Mouse (Mus musculus): ENCODE measurements around the gene Gm44973. TPM values are rescaled to one million over a fixed set of nuclear protein-coding genes. Genes with fewer than 3 reads are reported as not detected.

Gm44973 gene
- polyA plus RNA-seq, 1 experiment from 2014 or later: not detected

DNA sequence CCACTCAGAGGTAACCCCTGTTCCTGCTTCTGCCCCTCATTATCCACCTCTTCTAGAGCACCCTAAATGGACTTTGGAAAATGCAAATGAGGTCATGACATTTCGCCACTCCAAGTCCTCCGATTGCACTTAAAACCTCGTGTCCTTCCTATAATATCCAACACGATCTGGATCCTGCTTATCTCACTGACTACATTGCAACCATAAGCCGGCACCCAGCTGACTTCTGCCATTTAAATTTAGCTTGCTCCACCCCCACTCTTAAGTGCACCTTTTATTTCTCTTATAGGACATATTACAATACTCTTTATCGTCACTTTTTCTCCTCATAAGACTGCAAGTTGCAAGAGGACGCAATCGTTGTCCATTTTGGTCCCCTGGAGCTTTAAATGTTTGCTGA is 22.2 kb downstream of the Gm44973 start:
- WGBS: 88% methylated on average over 8 of the region's 8 CpGs
- Histone ChIP-seq H3K4me1 (replicated peaks) (peaks cover 22% of the 10 kb centered on the region), H3K4me3 (peak overlapping the region; percentile 63), H3K27me3 (no peaks in the 10 kb centered on the region), H3K27ac (replicated peaks) (peak overlapping the region; percentile 97), H3K9ac (peak overlapping the region; percentile 83), H3K9me3 (0 out of 2 replicates have a peak, but pooled peaks cover 3% of the 10 kb centered on the region), H3K36me3 (peaks cover 46% of the 10 kb centered on the region), H3K4me2 (peak overlapping the region; percentile 59)
- ATAC-seq (ENCODE audit: low read depth): no peak

DNA sequence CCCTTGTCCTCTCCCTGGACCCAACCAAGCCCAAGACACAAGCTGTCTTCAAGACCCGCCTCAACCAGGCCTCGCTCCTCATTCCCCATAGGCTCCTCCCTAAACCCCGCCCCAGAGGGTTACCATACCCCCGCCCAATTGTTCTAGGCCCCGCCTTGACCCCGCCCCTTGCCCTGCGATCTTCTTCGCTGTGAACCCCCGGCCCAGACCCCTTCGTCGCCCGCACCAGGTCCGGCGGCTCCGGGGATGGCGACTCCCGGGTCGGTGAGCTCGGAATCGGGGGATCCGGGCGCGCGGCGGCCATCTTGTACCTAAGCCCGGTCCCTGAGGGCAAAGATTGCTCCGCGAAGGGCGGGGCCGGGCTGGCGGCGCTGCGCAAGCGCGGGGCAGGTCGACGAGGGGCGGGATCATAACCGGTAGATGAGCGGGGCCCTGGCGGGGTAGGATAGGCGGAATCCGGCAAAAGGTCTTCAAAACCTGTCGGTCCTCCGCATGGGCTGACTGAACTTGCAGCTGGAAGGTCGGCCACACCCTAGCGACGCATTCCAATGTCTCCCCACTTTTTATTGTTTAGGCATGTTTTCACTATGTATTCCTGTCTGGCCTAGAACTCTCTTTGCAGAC is 22.9 kb downstream of the Gm44973 start, which contains the start of gene Zfp784:
Gene Zfp784 (minus strand): TSS at position 338 of the 624 bp plus-strand sequence.
- Histone ChIP-seq H3K4me1 (replicated peaks) (peaks cover 22% of the 10 kb centered on the region), H3K4me3 (peak within 1 kb of the TSS; percentile 63), H3K27ac (replicated peaks) (peak within 1 kb of the TSS; percentile 97), H3K4me2 (peak within 1 kb of the TSS; percentile 59), H3K27me3 (no peaks in the 10 kb centered on the region), H3K36me3 (peaks cover 39% of the 10 kb centered on the region), H3K9me3 (0 out of 2 replicates have a peak, but pooled peaks cover 3% of the 10 kb centered on the region), H3K9ac (peak within 1 kb of the TSS; percentile 83)
- WGBS: under 1% methylated on average over 48 of the region's 48 CpGs
- ATAC-seq (ENCODE audit: low read depth): peak; percentile 96

DNA sequence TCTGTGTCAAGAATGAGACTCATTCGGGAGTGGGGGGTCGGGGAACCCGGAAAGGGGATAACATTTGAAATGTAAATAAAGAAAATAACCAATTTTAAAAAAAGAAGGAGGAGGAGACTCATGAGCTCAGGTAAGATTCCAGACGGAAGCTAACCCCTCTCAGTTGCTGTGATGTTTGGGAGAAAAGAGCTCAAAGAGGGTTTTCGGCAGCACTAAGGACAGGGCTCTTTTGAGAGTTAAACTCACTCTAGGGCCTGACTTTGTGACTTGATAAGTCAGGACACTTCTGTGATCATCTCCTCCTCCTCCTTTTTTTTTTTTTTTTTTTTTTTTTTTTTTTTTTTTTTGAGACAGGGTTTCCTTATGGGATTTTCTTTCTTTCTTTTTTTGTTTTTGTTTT is 23.6 kb downstream of the Gm44973 start:
- Histone ChIP-seq H3K9me3 (0 out of 2 replicates have a peak, but pooled peaks cover 3% of the 10 kb centered on the region), H3K36me3 (peaks cover 32% of the 10 kb centered on the region), H3K4me2 (peak overlapping the region; percentile 59), H3K27me3 (no peaks in the 10 kb centered on the region), H3K4me1 (replicated peaks) (peaks cover 22% of the 10 kb centered on the region), H3K27ac (replicated peaks) (peak overlapping the region; percentile 97; the same call in 1 of the 2 replicates), H3K9ac (peak overlapping the region; percentile 83), H3K4me3 (peak overlapping the region; percentile 63)
- ATAC-seq (ENCODE audit: low read depth): no peak
- WGBS: 39% methylated on average over 5 of the region's 5 CpGs

DNA sequence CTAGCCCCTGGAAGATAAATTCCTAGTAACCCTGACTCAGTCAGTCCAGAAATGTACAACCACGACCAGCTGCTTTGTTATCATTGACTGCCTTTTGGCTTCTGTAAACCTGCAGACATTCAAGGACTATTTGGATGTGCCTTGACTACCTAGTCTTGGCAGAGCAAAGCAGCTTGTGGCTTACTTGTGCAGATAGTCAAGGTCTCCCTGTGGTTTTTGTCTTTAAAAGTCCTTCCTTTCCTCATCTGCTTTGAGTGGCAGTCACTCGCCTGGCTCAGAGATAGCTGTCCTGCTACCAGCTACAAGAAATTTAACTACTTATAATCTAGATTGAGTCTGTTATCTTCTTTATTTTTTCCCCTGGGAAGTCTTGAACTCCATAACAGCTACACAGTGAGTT is 29.7 kb downstream of the Gm44973 start:
- Histone ChIP-seq H3K27ac (replicated peaks) (no peak overlapping the region), H3K36me3 (peaks cover 10% of the 10 kb centered on the region; the same call in 1 of the 2 replicates), H3K9ac (no peak overlapping the region), H3K4me2 (no peak overlapping the region), H3K4me1 (replicated peaks) (peaks cover under 1% of the 10 kb centered on the region; the same call in 1 of the 2 replicates), H3K27me3 (no peaks in the 10 kb centered on the region), H3K4me3 (no peak overlapping the region), H3K9me3 (no peaks in the 10 kb centered on the region)
- no peak for ATAC-seq (ENCODE audit: low read depth)
- 85% methylated on average over 2 of the region's 2 CpGs for WGBS

DNA sequence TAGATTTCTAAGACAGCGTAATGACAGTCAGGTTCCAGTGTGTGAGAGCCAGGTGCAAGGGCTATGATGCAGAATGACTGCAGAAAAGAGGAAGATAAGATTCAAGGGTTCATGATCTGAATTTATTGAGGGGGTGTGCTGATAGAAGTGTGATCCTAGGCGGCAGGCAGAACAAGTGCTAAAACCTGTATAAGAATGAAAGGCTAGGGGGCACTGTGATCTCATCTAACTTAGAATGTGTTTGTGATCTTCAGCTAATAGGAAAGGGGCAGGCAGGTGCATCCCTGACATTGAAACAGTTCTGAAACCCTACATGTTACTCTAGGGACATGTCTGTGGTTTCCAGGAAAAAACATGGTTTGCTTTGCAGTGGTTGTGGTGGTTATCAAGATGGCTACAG is 30.8 kb downstream of the Gm44973 start:
- Histone ChIP-seq H3K27ac (replicated peaks) (no peak overlapping the region), H3K4me1 (replicated peaks) (peaks cover 8% of the 10 kb centered on the region), H3K9me3 (no peaks in the 10 kb centered on the region), H3K4me2 (no peak overlapping the region), H3K4me3 (no peak overlapping the region), H3K36me3 (peaks cover 9% of the 10 kb centered on the region; the same call in 1 of the 2 replicates), H3K9ac (0 out of 2 replicates have a peak overlapping the region, but pooled peaks have one; percentile 8), H3K27me3 (no peaks in the 10 kb centered on the region)
- ATAC-seq (ENCODE audit: low read depth): no peak
- WGBS: 75% methylated on average over 2 of the region's 2 CpGs

DNA sequence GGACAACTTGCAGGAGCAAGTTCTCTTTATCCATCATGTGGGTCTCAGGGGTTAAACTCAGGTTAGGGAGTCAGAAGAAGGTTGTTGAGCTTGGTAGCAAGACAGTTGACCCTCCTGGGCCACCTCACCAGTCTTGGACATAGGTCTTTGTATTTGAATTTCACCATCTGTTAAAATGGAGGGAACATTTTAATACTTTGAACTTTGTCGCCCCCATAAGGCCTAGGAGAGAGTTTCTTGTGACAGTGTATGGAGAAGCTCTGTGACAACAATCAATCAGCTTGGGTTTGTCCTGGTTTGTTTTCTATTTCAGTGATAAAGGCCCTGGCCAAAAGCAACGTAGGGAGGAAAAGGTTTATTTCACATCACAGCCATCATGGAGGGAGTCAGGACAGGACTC is 32.0 kb downstream of the Gm44973 start:
- Histone ChIP-seq H3K27ac (replicated peaks) (no peak overlapping the region), H3K27me3 (no peaks in the 10 kb centered on the region), H3K9me3 (no peaks in the 10 kb centered on the region), H3K9ac (no peak overlapping the region), H3K4me1 (replicated peaks) (peaks cover 14% of the 10 kb centered on the region), H3K4me3 (no peak overlapping the region), H3K4me2 (no peak overlapping the region), H3K36me3 (peaks cover 4% of the 10 kb centered on the region; the same call in 1 of the 2 replicates)
- no peak for ATAC-seq (ENCODE audit: low read depth)
- 44% methylated on average over 2 of the region's 2 CpGs for WGBS

DNA sequence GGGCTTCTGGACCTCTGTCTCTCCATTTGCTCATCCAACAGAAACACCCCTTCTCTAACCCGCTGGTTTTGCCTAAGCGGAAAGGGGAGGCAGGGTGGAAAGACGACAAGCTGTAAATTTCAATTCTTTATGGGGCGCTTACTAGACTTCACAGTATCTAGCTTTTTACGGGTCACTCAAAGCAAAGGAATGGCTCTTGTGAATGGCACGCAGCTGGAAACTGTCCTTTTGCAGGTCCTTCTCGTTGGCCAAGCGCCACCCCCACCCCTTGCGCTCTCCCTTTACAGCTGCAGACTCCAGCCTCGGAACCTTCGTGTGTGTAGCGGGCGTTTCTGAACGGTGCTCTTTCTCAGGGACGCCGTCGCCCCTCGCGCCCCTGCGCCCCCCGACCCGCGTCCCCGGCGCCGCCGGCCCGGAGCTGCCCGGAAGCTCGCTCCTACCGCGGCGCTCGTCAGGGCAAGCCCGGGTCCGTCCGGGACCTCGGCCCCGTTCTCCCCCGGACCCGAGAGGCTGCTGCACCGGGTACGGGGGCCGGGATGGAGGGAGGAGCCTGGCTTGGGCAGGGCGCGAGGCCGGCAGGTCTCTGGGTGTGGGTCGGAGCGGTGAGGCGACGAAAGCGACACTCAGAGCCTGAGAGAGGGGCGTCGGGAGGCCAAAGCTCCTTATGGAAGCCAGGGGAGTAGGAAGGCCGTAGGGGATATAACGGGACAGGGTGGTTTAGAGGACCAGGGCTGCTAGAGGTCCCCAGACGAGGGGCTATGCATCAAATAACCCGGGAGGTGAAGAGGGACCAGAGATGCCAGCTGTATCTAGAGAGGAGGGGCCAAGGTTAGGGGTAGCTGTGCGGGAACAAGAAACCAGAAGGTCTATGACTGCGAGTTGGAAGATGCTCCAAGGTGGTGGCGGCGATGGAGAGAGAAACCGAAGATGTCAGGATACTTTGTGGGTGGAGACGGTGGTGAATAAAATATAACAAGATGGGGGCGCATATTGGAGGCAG is 36.2 kb downstream of the Gm44973 start, which contains the start of gene Zfp580:
Gene Zfp580 (plus strand): TSS at position 346 of the 1,000 bp plus-strand sequence.
- Histone ChIP-seq H3K27me3 (peaks cover 41% of the 10 kb centered on the region), H3K4me2 (peak within 1 kb of the TSS; percentile 85), H3K9me3 (no peaks in the 10 kb centered on the region), H3K9ac (peak within 1 kb of the TSS; percentile 86), H3K4me1 (replicated peaks) (peaks cover 49% of the 10 kb centered on the region), H3K4me3 (peak within 1 kb of the TSS; percentile 63), H3K27ac (replicated peaks) (peak within 1 kb of the TSS; percentile 91), H3K36me3 (peaks cover 4% of the 10 kb centered on the region; the same call in 1 of the 2 replicates)
- under 1% methylated on average over 65 of the region's 65 CpGs for WGBS
- ATAC-seq (ENCODE audit: low read depth): peak; percentile 79

DNA sequence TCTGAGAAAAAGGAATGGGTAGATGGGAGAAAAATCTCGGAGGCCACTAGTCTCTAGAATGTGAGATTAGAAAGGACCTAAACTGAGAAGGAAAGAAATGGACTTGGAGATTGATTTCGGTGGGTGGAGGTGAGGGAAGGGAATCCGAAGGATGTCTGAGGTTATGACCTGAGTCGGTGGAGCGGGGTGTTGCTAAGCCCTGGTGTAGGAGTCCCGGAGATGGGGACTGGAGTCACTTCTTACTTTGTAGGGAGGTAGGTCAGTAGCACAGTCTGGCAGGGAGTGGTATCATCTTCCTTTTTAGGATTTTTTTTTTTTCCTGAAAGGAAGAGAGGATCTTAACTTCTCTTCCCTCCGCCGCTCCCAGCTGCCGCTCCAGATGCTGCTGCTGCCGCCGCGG is 37.1 kb downstream of the Gm44973 start:
- Histone ChIP-seq H3K36me3 (peaks cover 4% of the 10 kb centered on the region; the same call in 1 of the 2 replicates), H3K9ac (peak overlapping the region; percentile 86), H3K27me3 (peaks cover 49% of the 10 kb centered on the region), H3K4me3 (peak overlapping the region; percentile 63), H3K4me1 (replicated peaks) (peaks cover 58% of the 10 kb centered on the region), H3K9me3 (no peaks in the 10 kb centered on the region), H3K27ac (replicated peaks) (0 out of 2 replicates have a peak overlapping the region, but pooled peaks have one; percentile 23), H3K4me2 (peak overlapping the region; percentile 85)
- no peak for ATAC-seq (ENCODE audit: low read depth)
- WGBS: 4% methylated on average over 11 of the region's 12 CpGs

DNA sequence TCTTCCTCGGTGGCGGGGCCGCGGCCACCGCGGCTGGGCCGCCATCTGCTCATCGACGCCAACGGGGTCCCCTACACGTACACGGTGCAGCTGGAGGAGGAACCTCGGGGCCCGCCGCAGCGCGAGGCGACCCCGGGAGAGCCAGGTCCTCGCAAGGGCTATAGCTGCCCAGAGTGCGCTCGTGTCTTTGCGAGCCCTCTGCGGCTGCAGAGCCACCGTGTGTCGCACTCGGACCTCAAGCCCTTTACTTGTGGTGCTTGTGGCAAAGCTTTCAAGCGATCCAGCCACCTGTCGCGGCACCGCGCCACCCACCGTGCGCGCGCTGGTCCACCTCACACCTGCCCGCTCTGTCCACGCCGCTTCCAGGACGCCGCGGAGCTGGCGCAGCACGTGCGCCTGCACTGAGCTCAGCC is 37.6 kb downstream of the Gm44973 start:
- H3K4me2 ChIP-seq: peak overlapping the region; percentile 85
- H3K4me1 ChIP-seq (replicated peaks): peaks cover 63% of the 10 kb centered on the region
- 0 out of 2 replicates have a peak overlapping the region, but pooled peaks have one; percentile 23 for H3K27ac ChIP-seq (replicated peaks)
- H3K9ac ChIP-seq: peak overlapping the region; percentile 86
- H3K9me3 ChIP-seq: no peaks in the 10 kb centered on the region
- H3K4me3 ChIP-seq: peak overlapping the region; percentile 63
- no peak for ATAC-seq (ENCODE audit: low read depth)
- peaks cover 4% of the 10 kb centered on the region; the same call in 1 of the 2 replicates for H3K36me3 ChIP-seq
- H3K27me3 ChIP-seq: peaks cover 54% of the 10 kb centered on the region
- 2% methylated on average over 45 of the region's 45 CpGs for WGBS

DNA sequence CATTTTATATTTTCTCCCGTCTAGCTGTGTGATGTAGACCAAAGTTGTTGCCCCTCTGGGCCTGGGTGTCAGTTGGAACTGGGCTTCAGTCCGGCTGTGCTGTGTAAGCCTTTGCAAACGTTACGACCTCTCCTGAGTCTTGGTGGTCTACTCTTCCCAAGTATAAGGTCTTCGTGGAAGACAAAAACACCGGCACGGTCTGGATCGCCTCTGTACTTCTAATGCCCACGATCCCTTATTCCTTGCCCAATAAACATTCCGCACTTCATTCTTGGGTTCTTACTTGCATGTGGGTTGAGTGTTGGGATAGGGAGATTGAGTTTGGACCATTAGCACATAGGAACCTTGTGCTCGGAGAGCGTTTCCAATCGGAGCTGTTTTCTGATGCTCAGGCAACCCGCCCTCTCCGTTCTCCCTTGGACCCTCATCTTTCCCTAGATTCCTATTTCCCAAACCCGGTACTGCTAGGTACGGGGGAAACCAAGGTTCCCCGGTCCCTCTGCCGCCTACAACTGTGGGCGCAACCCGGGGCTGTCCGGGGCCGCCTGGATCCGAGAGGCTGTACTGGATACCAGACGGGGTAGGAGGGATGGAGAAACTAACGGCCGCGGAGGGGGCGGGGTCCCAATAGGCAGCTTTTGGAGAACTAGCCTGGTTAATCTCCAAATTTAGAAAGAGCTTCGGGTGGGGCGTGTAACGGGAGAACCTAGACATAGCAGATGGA is 38.3 kb downstream of the Gm44973 start:
- no peaks in the 10 kb centered on the region for H3K9me3 ChIP-seq
- peak overlapping the region; percentile 63 for H3K4me3 ChIP-seq
- no peak for ATAC-seq (ENCODE audit: low read depth)
- H3K27ac ChIP-seq (replicated peaks): no peak overlapping the region
- H3K36me3 ChIP-seq: peaks cover 3% of the 10 kb centered on the region; the same call in 1 of the 2 replicates
- H3K9ac ChIP-seq: peak overlapping the region; percentile 86
- peak overlapping the region; percentile 85 for H3K4me2 ChIP-seq
- 7% methylated on average over 32 of the region's 32 CpGs for WGBS
- H3K27me3 ChIP-seq: peaks cover 61% of the 10 kb centered on the region
- peaks cover 70% of the 10 kb centered on the region for H3K4me1 ChIP-seq (replicated peaks)

DNA sequence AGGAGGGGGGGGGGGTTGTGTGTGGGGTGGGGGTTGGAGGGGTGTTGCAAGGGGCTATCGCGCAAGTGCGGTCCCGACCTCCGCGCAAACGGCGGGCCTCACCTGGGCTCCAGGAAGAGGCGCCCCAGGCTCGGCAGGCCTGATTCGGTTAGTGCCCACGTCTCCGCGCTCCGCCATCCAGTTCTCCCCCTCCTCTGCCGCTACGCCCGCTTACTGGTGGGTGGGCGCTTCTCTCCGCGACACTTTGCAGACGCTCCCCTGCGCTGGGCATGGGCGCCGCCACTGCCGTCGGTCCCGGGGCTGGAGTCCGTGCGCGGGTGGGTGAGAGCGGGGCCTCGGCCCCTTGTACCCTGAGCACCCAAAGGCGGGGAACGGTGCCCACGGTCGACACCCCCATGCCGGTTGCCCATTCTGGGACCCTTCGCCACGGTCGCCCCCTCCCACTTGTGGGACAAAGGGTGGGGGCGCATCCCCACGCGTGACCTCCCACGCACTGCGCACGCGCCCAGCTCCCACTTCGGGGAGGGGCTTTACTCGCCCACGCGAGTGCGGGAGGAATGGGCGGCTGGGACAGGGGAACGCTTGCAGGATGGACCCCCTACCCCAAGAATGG is 41.5 kb downstream of the Gm44973 start:
- WGBS: 2% methylated on average over 55 of the region's 55 CpGs
- H3K27ac ChIP-seq (replicated peaks): peak overlapping the region; percentile 65
- no peaks in the 10 kb centered on the region for H3K36me3 ChIP-seq
- H3K4me2 ChIP-seq: peak overlapping the region; percentile 55
- peak; percentile 1; the same call in 1 of the 2 replicates for ATAC-seq (ENCODE audit: low read depth)
- peaks cover 63% of the 10 kb centered on the region for H3K27me3 ChIP-seq
- peak overlapping the region; percentile 84 for H3K9ac ChIP-seq
- no peaks in the 10 kb centered on the region for H3K9me3 ChIP-seq
- H3K4me1 ChIP-seq (replicated peaks): peaks cover 83% of the 10 kb centered on the region
- peak overlapping the region; percentile 56 for H3K4me3 ChIP-seq

All from neural tube, embryonic 13.5 days (tissue).